Mouse (Mus musculus) heart, adult 9 months (tissue): ENCODE data around the gene Plcb1.

ENCODE experiments used
- DNase-seq, 2 experiments: peaks; one replicate each; pipeline ENCODE4 v3.0.0; 2022; ENCODE audit warnings: low spot score in 2 of 2

The Plcb1 gene

GRCm38 (mm10) chr2:134913542-134913941 lies 127.7 kb downstream of the Plcb1 start:
- DNase-seq: no peak

GRCm38 (mm10) chr2:134914091-134914550 lies 128.3 kb downstream of the Plcb1 start:
- no peak for DNase-seq

DNA sequence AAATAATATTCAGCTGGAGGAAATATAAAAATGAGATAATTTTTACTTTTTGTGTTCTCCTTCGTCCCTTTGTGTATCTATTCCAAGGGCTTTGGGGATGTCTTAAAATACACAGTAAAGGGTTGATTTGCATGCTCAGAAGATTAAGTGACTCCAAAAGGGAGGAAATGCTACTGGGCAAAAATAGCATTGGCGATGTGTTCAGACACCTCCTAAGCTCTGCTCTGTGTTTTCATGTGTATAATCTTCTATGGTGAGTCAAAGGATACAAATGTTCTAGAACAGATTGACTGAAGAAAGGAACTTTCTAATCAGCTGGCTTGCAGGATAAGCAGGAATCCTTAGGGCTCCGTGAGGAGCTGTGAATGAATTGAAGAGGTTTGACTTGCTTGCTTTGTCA lies 129.2 kb downstream of the Plcb1 start:
- no peak for DNase-seq

GRCm38 (mm10) chr2:134920611-134921280 lies 134.9 kb downstream of the Plcb1 start:
- DNase-seq: peak in 1 of 2 experiments; percentile 20

DNA sequence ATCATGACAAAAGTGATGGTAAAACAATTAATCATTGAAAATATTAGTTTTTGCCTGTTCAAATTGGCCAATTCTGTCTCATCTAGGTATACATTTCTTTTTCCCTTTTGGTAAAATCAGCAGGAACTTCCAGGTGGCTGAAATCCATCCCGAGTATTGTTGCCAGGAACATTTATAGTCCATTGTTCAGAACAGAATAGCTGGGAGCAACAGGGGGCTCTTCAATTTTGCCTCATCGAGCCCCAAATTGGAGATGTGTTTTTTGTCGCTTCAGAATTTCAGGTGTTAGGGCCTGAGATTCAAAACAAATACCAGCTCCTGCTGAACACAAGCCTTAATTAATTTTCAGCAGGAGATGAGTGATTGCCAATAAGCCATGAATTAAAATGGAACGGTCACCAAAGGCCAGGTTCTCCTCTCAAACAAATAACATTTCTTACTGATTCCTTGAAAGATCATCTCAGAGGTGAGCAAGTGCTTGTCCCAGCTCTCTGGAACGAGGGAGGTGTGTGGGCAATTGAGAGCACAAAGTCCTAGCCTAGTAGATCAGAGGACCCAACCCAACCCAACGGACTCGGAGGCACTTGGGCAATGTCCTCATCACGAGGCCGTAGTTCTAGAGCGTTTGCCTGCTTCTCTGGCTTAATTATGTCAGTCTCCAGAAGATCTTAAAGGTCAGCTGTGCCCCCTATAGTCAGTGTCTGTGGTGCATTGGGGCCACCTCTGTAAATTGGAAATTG lies 136.9 kb downstream of the Plcb1 start:
- DNase-seq: no peak

GRCm38 (mm10) chr2:134924143-134924655 lies 138.3 kb downstream of the Plcb1 start:
- no peak for DNase-seq

GRCm38 (mm10) chr2:134926266-134926665 lies 140.4 kb downstream of the Plcb1 start:
- DNase-seq: no peak

- DNase-seq: no peak
Measured at GRCm38 (mm10) chr2:134927072-134927471, 141.2 kb downstream of the Plcb1 start.

- DNase-seq: no peak
Measured at GRCm38 (mm10) chr2:134929452-134929851, 143.6 kb downstream of the Plcb1 start.

DNA sequence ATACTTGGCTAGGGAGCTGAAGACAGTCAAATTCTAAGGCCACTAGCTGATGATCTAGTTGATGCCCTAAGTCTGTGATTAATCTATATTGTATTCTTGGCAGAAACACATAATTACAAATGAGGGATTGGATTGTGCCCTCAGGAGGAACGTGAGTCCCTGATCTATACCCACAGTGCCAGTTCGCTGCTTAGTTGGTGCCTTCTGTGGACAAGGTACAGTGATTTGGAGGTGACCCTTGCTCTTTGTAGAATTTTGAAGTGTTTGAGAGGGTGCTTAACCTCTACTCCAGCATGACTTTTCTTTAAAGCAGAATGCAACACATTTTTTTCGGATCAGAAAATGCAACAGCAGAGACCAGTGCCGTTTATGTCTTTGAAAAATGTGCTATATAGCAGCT lies 145.1 kb downstream of the Plcb1 start:
- no peak for DNase-seq

DNA sequence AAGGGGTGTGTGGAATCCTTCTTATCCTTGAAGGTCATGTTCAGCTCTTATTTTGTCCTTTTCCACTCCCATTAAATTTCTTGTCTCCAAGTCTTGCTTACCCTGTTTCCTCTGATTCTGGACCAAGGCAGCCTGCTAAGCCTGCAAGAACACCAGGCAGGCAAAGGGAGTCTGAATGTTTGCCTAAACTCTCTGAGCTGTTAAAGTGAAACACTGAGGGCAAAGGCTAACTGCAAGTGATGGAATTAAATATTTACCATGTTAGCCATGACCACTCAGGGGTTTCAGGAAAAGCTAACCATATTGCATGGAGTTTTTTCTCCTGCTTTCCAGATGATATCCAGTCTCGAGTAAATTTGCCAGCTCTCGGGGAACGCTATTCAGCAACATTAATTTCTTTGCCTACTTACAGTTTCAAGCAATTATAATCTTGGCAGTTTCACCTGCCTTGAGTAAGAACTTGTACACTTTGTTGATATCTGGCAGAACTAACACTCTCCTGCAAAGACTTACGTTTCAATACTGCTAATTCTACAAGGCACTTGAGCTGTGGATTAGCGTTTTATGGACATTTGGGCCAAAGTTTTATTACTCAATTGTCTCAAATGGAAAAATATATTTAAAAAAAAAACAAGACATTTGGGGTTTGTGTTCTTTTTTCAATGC lies 146.0 kb downstream of the Plcb1 start:
- DNase-seq: no peak

DNA sequence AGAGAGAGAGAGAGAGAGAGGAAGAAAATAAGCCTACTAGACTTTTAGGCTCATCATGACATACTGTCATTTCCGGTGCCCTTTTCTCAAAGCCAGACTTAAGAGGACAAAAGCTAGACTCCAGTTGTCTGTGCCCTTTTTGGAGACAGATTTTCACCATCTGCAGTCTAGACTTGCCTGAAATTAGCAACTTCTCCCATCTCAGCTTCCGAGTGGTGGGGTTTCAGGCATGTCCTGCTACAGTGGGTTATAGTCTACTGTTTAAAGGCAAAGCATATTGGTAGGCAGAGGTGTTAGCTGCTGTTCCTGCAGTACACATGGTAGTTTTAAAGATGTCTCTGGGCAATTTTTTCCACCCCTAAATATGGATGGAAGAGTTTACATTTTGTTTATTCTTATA lies 149.6 kb downstream of the Plcb1 start:
- no peak for DNase-seq

GRCm38 (mm10) chr2:134935970-134936649 lies 150.2 kb downstream of the Plcb1 start:
- no peak for DNase-seq

DNA sequence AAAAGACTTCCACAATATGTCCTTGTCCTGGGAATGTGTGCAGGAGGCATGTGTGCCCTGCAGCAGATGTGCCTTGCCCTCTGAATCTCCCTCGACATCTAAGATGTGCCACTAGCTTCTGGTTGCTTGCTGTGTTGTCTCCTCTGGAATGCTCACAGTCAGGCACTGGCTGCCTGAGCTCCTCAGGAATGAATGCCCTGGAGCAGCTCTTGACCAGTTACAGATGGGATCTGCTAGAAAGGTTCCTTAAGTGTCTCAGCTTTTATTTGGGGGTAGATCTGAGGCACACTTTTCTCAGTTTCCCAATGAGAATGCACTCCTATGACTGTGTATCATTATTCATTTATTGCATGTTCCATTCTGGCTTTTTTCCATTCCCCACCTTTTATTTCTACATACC lies 151.8 kb downstream of the Plcb1 start:
- DNase-seq: no peak

DNA sequence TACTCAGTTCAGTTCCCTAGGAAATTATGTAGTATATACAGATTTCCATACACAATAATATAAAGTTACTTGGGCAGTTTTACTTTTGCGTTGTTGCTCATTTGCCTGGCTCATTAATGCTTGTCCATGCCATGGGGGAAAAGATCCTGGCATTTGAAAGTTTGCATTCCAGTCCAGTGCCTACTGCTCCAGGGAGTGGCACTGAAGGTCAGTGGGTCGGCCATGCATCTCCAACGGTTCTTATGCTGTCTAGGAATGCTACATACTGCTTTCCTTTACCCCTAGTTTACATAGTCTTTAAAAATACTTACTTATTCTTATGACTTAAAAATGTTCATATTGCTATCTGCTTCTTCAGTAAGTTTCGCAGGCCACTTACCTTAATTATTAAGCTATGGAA lies 156.2 kb downstream of the Plcb1 start:
- DNase-seq: no peak

DNA sequence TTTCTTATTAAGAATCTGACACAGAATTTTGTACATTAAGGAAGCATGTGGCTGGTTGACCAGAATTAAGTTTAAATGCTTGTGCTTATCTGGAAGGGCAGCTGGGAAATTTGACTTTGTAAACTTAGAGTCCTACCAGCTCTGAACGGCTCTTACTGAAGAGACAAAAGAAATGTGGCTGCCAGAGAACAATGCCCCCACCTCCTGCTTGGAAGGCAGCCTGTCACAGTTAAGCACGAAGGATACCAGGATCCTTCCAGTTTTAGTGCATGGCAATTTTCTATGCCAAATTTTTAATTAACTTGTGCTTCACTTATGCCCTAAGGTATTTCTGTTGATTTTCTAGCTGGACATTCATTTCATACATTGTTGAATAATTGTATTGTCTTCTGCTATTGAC lies 157.1 kb downstream of the Plcb1 start:
- DNase-seq: no peak

DNA sequence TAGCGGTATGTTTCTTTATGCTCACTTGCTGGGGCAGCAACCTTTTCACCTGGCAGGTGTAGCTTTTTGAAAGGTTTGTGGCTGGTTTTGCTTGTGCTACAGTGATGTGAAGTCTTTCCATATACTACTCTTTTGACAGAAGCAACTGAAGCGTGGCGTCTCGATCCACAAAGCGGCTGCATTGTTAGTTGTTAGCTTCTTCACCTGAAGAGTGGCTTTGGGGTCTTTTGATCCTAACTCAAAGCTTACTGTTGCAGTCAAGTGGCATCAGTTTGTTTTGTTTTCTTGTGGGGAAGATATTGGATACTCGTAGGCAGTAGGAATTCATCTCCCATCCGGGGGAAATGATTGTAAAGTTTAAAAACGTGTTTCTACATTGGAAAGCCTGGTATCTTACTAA lies 160.5 kb downstream of the Plcb1 start:
- no peak for DNase-seq

GRCm38 (mm10) chr2:134946911-134947310 lies 161.0 kb downstream of the Plcb1 start:
- peak in 1 of 2 experiments; percentile 23 for DNase-seq

DNA sequence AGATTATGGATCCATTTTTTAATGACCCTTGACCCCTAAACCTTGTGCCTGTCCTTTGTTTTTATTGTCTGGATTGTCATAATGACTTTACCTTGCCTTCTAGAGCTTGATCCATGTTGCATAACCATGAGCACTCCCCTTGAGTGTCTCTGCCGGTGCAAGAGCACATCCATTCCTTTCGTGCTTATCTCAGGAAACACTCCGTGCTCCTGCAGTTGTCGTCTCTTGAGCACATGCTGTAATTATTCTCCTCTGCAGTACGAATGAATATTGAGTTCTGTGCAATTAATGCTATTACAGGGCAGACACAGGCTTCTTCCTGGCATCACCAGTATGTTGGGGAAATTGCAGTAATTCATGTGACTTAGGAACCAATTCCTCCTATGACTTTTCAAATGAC lies 166.2 kb downstream of the Plcb1 start:
- peak; percentile 16 to 66 for DNase-seq

DNA sequence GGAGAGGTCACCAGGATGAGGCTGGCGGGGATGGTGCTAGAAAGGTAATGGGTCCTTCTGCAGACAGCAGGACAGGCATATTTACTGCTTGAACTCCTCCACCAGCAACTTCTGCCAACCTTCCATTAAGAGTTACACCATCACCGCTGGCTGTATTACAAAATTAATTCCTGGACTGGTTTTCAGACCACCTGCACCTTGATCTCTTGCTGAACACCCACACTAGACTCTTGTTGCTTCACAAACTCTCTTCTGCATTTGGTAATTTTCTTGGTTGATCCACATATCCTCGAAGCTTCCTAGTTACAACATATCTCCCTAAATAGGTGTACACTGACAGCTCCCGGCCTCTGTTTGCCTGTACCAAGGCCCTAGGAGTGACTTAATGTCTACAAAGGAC lies 170.6 kb downstream of the Plcb1 start:
- no peak for DNase-seq

GRCm38 (mm10) chr2:134966131-134966530 lies 180.3 kb downstream of the Plcb1 start:
- no peak for DNase-seq

- no peak for DNase-seq
Measured at GRCm38 (mm10) chr2:134968380-134968779, 182.5 kb downstream of the Plcb1 start.
